In genomic region chr15:36875980-36876778, GRCm38 (mm10) we compare ENCODE assay signal across 9 mouse cellular contexts.
DNase-seq lines count a peak whose midpoint lies in the region; ATAC-seq and TF ChIP-seq lines count a peak whose summit lies in the region.
"Had no signal": no experiment of that assay in that cellular context is flagged by ENCODE, and none has a peak within 500 bp of the region (broad histone marks: within the 10 kb centered on the region; RNA-seq: fewer than 3 reads in every experiment).

No protein-coding gene starts in this region.

- TF ChIP-seq CTCF in C2C12 (IDR thresholded peaks at IDR 0.05; ENCODE audit: control insufficient read depth, insufficient read depth, insufficient read length) = no peak

- peaks cover 33 to 44% of the 10 kb centered on the region in 2 experiments for H3K4me1 ChIP-seq in heart, embryonic 14.5 days (ENCODE audit: control insufficient read depth in 2 of 2, insufficient read depth in 2 of 2, low read length in 2 of 2)
- peaks cover 46% of the 10 kb centered on the region for H3K4me1 ChIP-seq in lung, embryonic 16.5 days (replicated peaks; ENCODE audit: control insufficient read depth, insufficient read depth, low read length)

- 59% methylated on average over 10 of the region's 10 CpGs for WGBS in heart, embryonic 14.5 days
- WGBS in lung, embryonic 16.5 days = 54% methylated on average over 10 of the region's 10 CpGs

- H3K79me2 ChIP-seq in C2C12 (ENCODE audit: control insufficient read depth, insufficient read depth) = no peaks in the 10 kb centered on the region

- H3ac ChIP-seq in C2C12 (ENCODE audit: control insufficient read depth, insufficient read length, low read depth) = peak overlapping the region; percentile 44

- no peaks in the 10 kb centered on the region for H3K79me3 ChIP-seq in C2C12 (ENCODE audit: low read depth)

- DNase-seq in adrenal gland, adult (ENCODE audit: inconsistent age in 2 of 2, low spot score in 1 of 2) = peak; percentile 62 to 79
- no peak for DNase-seq in adrenal gland, postnatal 25 days
- DNase-seq in urinary bladder, postnatal 36 days (ENCODE audit: low spot score in 2 of 2) = no peak
- no peak for DNase-seq in right cerebral cortex, adult 18-20 months
- DNase-seq in layer of hippocampus, postnatal 14 days (ENCODE audit: low spot score in 2 of 2) = no peak
- DNase-seq: thymus, postnatal 36 days had no signal

- no peak overlapping the region for H3K4me2 ChIP-seq in heart, embryonic 14.5 days (ENCODE audit: low read length)
- H3K4me2 ChIP-seq in lung, embryonic 16.5 days (ENCODE audit: low read depth, low read length) = no peak overlapping the region

- no peak overlapping the region; the same call in 1 of the 2 replicates for H3K9ac ChIP-seq in heart, embryonic 14.5 days (ENCODE audit: low read length)
- H3K9ac ChIP-seq in lung, embryonic 16.5 days (ENCODE audit: low read length) = no peak overlapping the region

- no peaks in the 10 kb centered on the region for H3K9me3 ChIP-seq in heart, embryonic 14.5 days (ENCODE audit: control insufficient read depth, low read length)
- H3K9me3 ChIP-seq in lung, embryonic 16.5 days (ENCODE audit: control insufficient read depth, low read length) = no peaks in the 10 kb centered on the region

- H3K27me3 ChIP-seq in C2C12 (ENCODE audit: control insufficient read depth, insufficient read depth, insufficient read length) = no peaks in the 10 kb centered on the region
- no peaks in the 10 kb centered on the region for H3K27me3 ChIP-seq in heart, embryonic 14.5 days (ENCODE audit: control insufficient read depth, insufficient read depth, low read length)
- no peaks in the 10 kb centered on the region for H3K27me3 ChIP-seq in lung, embryonic 16.5 days (ENCODE audit: control insufficient read depth, insufficient read depth, low read depth, low read length)

- H3K4me3 ChIP-seq in C2C12 (ENCODE audit: insufficient read depth, poor library complexity, severe bottlenecking) = no peak overlapping the region
- H3K4me3 ChIP-seq in heart, embryonic 14.5 days (ENCODE audit: control insufficient read depth in 1 of 2, insufficient read depth in 1 of 2, low read depth in 1 of 2, low read length in 2 of 2) = no peak overlapping the region
- H3K4me3 ChIP-seq in lung, embryonic 16.5 days (ENCODE audit: low read length) = no peak overlapping the region

- peak overlapping the region; percentile 21 to 46; a peak in 2 of 4 replicates for H3K27ac ChIP-seq in heart, embryonic 14.5 days (replicated peaks in 1 of 2; ENCODE audit: control insufficient read depth in 1 of 2, insufficient read depth in 1 of 2, low read depth in 2 of 2, low read length in 2 of 2)
- peak overlapping the region; percentile 43; the same call in 1 of the 2 replicates for H3K27ac ChIP-seq in lung, embryonic 16.5 days (ENCODE audit: low read length)

- no peak for ATAC-seq in heart, embryonic 14.5 days (ENCODE audit: insufficient number of reproducible peaks, insufficient read depth, low FRiP score, low read depth)
- ATAC-seq in lung, embryonic 16.5 days (ENCODE audit: low read depth) = no peak

- no peaks in the 10 kb centered on the region for H3K36me3 ChIP-seq in C2C12 (ENCODE audit: control insufficient read depth, insufficient read depth)
- no peaks in the 10 kb centered on the region for H3K36me3 ChIP-seq in heart, embryonic 14.5 days (ENCODE audit: control insufficient read depth, insufficient read depth, low read length)
- H3K36me3 ChIP-seq in lung, embryonic 16.5 days (ENCODE audit: control insufficient read depth, insufficient read depth, low read length) = no peaks in the 10 kb centered on the region

TF ChIP-seq in C2C12, 6 proteins besides CTCF, POLR2A, EP300 and RAD21:
- TF ChIP-seq USF1 (IDR thresholded peaks at IDR 0.05; ENCODE audit: low read depth) (no peak), FOSL1 (IDR thresholded peaks at IDR 0.05; ENCODE audit: insufficient read depth, low read length, poor library complexity, severe bottlenecking) (peak; percentile 88), MYOD1 (IDR thresholded peaks at IDR 0.05; ENCODE audit: control insufficient read depth, insufficient read length, low read depth) (peak; percentile 84), MAX (IDR thresholded peaks at IDR 0.05) (peak; percentile 72), MYOG (IDR thresholded peaks at IDR 0.05; ENCODE audit: control insufficient read depth, extremely low read depth, insufficient read length) (no peak), CEBPB (IDR thresholded peaks at IDR 0.05; ENCODE audit: low read depth) (peak; percentile 8)

Comparison
In these comparisons a context has a peak if more than half of its experiments do, and no peak if none do; other contexts are left out.
1. DNase-seq: peak in adrenal gland, adult (2 of 2); none in adrenal gland, postnatal 25 days (single experiment), urinary bladder, postnatal 36 days (0 of 2), right cerebral cortex, adult 18-20 months (single experiment) and layer of hippocampus, postnatal 14 days (0 of 2).